Mouse (Mus musculus): ENCODE measurements around the gene Faap20. TPM values are rescaled to one million over a fixed set of nuclear protein-coding genes. Genes with fewer than 3 reads are reported as not detected.
A peak's percentile ranks its signal among the peaks of the same experiment; 100 is the strongest.
"Not testable (repeated sequence)": the region's sequence is repeated elsewhere in the genome, so short reads cannot be mapped to it uniquely, and the experiment has no call there.

Gene Faap20
- polyA plus RNA-seq, 1 experiment from 2014 or later, result 66.8 TPM

DNA sequence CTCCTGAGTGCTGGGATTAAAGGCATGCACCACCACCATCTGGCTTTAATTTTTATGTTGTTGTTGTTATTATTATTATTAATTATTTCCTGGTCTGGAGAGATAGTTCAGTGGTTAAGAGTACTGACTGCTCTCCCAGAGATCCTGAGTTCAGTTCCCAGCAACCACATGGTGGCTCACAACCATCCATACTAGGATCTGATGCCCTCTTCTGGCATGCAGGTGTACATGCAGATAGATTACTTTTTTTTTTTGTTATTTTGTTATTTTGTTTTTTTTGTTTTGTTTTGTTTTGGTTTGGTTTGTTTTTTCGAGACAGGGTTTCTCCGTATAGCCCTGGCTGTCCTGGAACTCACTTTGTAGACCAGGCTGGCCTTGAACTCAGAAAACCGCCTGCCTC, 1.5 kb upstream of the Faap20 start:
- 88% methylated on average over 3 of the region's 3 CpGs for WGBS (ENCODE audit: insufficient replicate concordance)
- not testable (repeated sequence) for H3K9me3 ChIP-seq (replicated peaks; ENCODE audit: control insufficient read depth, low read length); H3K4me3 ChIP-seq (ENCODE audit: low read depth, low read length); ATAC-seq (replicated peaks; ENCODE audit: insufficient number of reproducible peaks, low FRiP score, low TSS enrichment); H3K4me2 ChIP-seq; H3K27ac ChIP-seq (ENCODE audit: low read depth, low read length); H3K27me3 ChIP-seq (ENCODE audit: control insufficient read depth, insufficient read depth, low read length); H3K9ac ChIP-seq (ENCODE audit: low read depth, low read length); H3K36me3 ChIP-seq (ENCODE audit: control insufficient read depth, insufficient read depth, low read length)
- peaks cover 14% of the 10 kb centered on the region for H3K4me1 ChIP-seq (ENCODE audit: control insufficient read depth, insufficient read depth, low read length)

DNA sequence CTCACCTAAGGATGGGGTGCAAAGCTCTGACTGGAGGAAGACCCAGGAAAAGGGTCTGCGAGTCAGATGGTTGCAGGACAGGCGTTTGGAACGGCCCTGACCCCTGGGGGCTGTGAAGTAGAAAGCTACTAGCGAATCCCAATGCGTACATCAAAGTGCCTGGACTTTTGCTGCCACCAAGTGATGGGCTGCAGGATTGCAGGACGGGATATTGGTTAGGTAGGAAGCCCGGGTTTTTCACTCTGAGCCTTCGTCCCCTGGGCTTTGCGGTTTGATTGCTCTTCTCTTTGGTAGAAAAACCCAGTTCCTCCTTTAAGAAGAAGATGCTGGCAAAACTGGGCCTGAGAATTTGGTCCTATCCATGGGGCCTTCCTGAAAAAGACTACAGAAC, 350 bp upstream of the Faap20 start:
- peak overlapping the region; percentile 72 for H3K4me3 ChIP-seq (ENCODE audit: low read depth, low read length)
- WGBS (ENCODE audit: insufficient replicate concordance), result 0% methylated on average over 9 of the region's 9 CpGs
- peaks cover 14% of the 10 kb centered on the region for H3K4me1 ChIP-seq (ENCODE audit: control insufficient read depth, insufficient read depth, low read length)
- peak; percentile 66 for ATAC-seq (replicated peaks; ENCODE audit: insufficient number of reproducible peaks, low FRiP score, low TSS enrichment)
- no peaks in the 10 kb centered on the region for H3K9me3 ChIP-seq (replicated peaks; ENCODE audit: control insufficient read depth, low read length)
- H3K27me3 ChIP-seq (ENCODE audit: control insufficient read depth, insufficient read depth, low read length), result no peaks in the 10 kb centered on the region
- H3K36me3 ChIP-seq (ENCODE audit: control insufficient read depth, insufficient read depth, low read length), result no peaks in the 10 kb centered on the region
- peak overlapping the region; percentile 97 for H3K27ac ChIP-seq (ENCODE audit: low read depth, low read length)
- H3K9ac ChIP-seq (ENCODE audit: low read depth, low read length), result peak overlapping the region; percentile 90
- H3K4me2 ChIP-seq, result peak overlapping the region; percentile 97

DNA sequence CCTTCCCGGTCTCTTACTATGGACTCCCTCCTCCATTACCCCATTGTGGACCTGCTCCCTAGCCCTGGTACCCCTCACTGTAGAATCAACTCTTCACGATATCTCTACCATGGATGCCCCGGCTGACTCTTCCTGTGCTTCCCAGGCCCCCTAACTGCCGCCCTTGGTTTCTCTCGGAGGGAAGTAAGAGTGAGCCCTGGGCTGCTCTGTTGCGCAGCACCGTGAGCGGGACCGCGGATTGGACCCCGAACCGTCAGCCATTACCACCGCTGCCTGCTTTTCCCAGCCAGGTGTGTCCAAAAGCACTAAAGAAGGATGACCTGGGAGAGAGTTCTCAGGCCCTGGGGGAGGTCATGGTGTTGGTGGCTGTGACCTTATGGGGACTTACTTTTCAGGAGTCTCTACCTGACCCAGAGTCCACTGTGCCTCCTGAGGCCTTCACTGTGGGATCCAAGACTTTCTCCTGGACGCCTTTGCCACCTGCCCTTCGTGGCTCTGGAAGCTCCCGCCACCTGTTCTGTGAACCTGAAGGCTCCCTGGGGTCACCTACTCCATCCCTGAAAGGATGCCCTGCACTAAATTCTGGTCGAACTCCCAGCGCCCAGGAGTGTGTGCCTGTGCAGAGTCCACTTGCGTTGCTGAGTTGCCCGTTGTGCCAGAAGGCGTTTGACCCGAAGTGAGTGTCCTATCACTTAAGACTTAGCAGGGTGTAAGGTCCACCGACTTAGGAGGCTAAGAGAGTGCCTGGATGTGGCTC, 937 bp downstream of the Faap20 start:
- Histone ChIP-seq H3K36me3 (ENCODE audit: control insufficient read depth, insufficient read depth, low read length) (no peaks in the 10 kb centered on the region), H3K4me2 (peak overlapping the region; percentile 97), H3K4me1 (ENCODE audit: control insufficient read depth, insufficient read depth, low read length) (peaks cover 14% of the 10 kb centered on the region), H3K4me3 (ENCODE audit: low read depth, low read length) (peak overlapping the region; percentile 72), H3K9me3 (replicated peaks; ENCODE audit: control insufficient read depth, low read length) (no peaks in the 10 kb centered on the region), H3K27ac (ENCODE audit: low read depth, low read length) (peak overlapping the region; percentile 97), H3K9ac (ENCODE audit: low read depth, low read length) (peak overlapping the region; percentile 90), H3K27me3 (ENCODE audit: control insufficient read depth, insufficient read depth, low read length) (no peaks in the 10 kb centered on the region)
- WGBS (ENCODE audit: insufficient replicate concordance), result 13% methylated on average over 23 of the region's 23 CpGs
- ATAC-seq (replicated peaks; ENCODE audit: insufficient number of reproducible peaks, low FRiP score, low TSS enrichment), result no peak

DNA sequence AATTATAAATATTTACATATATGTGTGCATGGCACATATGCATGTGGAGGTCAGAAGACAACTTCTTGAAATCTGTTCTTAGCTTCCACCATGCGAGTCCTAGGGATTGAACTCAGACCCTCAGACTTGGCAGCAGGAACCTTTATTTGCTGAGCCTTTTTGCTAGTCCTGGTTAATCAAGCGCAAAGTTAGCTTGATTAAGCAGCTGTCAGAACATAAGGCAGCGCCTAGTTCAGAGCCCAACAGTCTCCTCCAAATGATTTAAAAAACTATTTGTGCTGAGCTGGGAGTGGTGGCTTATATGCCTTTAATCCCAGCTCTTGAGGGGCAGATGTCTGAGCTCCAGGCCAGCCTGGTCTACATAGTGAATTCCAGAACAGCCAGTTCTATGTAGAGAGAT, 1.5 kb downstream of the Faap20 start:
- peak overlapping the region; percentile 72 for H3K4me3 ChIP-seq (ENCODE audit: low read depth, low read length)
- H3K36me3 ChIP-seq (ENCODE audit: control insufficient read depth, insufficient read depth, low read length), result 0 out of 2 replicates have a peak, but pooled peaks cover 2% of the 10 kb centered on the region
- no peak overlapping the region for H3K27ac ChIP-seq (ENCODE audit: low read depth, low read length)
- no peak overlapping the region for H3K9ac ChIP-seq (ENCODE audit: low read depth, low read length)
- H3K4me2 ChIP-seq, result peak overlapping the region; percentile 97
- H3K4me1 ChIP-seq (ENCODE audit: control insufficient read depth, insufficient read depth, low read length), result peaks cover 11% of the 10 kb centered on the region
- H3K9me3 ChIP-seq (replicated peaks; ENCODE audit: control insufficient read depth, low read length), result no peaks in the 10 kb centered on the region
- 80% methylated on average over 3 of the region's 3 CpGs for WGBS (ENCODE audit: insufficient replicate concordance)
- H3K27me3 ChIP-seq (ENCODE audit: control insufficient read depth, insufficient read depth, low read length), result no peaks in the 10 kb centered on the region
- ATAC-seq (replicated peaks; ENCODE audit: insufficient number of reproducible peaks, low FRiP score, low TSS enrichment), result no peak

GRCm38 (mm10) chr4:155252253-155252652, 2.7 kb downstream of the Faap20 start:
- no peak overlapping the region for H3K27ac ChIP-seq (ENCODE audit: low read depth, low read length)
- no peak overlapping the region for H3K4me2 ChIP-seq
- peaks cover 11% of the 10 kb centered on the region for H3K4me1 ChIP-seq (ENCODE audit: control insufficient read depth, insufficient read depth, low read length)
- no peaks in the 10 kb centered on the region for H3K27me3 ChIP-seq (ENCODE audit: control insufficient read depth, insufficient read depth, low read length)
- H3K9me3 ChIP-seq (replicated peaks; ENCODE audit: control insufficient read depth, low read length), result no peaks in the 10 kb centered on the region
- WGBS (ENCODE audit: insufficient replicate concordance), result 84% methylated on average over 6 of the region's 6 CpGs
- 0 out of 2 replicates have a peak, but pooled peaks cover 4% of the 10 kb centered on the region for H3K36me3 ChIP-seq (ENCODE audit: control insufficient read depth, insufficient read depth, low read length)
- ATAC-seq (replicated peaks; ENCODE audit: insufficient number of reproducible peaks, low FRiP score, low TSS enrichment), result no peak
- no peak overlapping the region for H3K9ac ChIP-seq (ENCODE audit: low read depth, low read length)
- H3K4me3 ChIP-seq (ENCODE audit: low read depth, low read length), result no peak overlapping the region

GRCm38 (mm10) chr4:155264521-155265321, 15.1 kb downstream of the Faap20 start:
- Histone ChIP-seq H3K9ac (ENCODE audit: low read depth, low read length) (no peak overlapping the region), H3K36me3 (ENCODE audit: control insufficient read depth, insufficient read depth, low read length) (no peaks in the 10 kb centered on the region)
- 88% methylated on average over 3 of the region's 3 CpGs for WGBS (ENCODE audit: insufficient replicate concordance)

DNA sequence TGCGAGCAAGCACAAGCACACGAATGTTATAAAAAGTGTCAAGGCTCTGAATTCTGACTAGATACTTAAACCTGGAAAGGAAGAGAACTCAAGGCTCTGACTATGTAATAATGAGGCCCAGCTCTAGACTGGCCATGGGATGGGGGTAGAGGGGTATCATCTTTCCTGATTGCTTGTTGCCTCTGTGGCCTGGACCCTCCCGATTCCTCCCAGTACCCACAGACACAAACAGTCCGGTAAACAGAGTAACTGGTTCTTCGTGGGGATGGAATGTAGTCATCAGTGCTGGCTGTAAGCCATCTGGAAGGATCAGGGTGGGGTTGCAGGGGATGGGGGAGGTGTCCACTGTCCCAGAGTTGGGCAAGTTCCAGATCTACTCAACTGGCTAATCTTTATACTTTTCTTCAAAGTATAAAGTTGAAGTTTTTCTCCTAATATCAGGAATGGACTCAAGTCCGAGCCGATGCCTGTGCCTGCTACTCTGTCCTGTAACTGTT, 17.5 kb downstream of the Faap20 start:
- 67% methylated on average over 7 of the region's 7 CpGs for WGBS (ENCODE audit: insufficient replicate concordance)
- no peak for ATAC-seq (replicated peaks; ENCODE audit: insufficient number of reproducible peaks, low FRiP score, low TSS enrichment)
- Histone ChIP-seq H3K27ac (ENCODE audit: low read depth, low read length) (no peak overlapping the region), H3K36me3 (ENCODE audit: control insufficient read depth, insufficient read depth, low read length) (no peaks in the 10 kb centered on the region), H3K4me3 (ENCODE audit: low read depth, low read length) (no peak overlapping the region), H3K4me2 (no peak overlapping the region), H3K27me3 (ENCODE audit: control insufficient read depth, insufficient read depth, low read length) (no peaks in the 10 kb centered on the region; the same call in 1 of the 2 replicates), H3K9ac (ENCODE audit: low read depth, low read length) (no peak overlapping the region), H3K9me3 (replicated peaks; ENCODE audit: control insufficient read depth, low read length) (no peaks in the 10 kb centered on the region), H3K4me1 (ENCODE audit: control insufficient read depth, insufficient read depth, low read length) (no peaks in the 10 kb centered on the region)

More at GRCm38 (mm10) chr4:155264521-155265321, 15.1 kb downstream of the Faap20 start:
- Histone ChIP-seq H3K9me3 (replicated peaks; ENCODE audit: control insufficient read depth, low read length) (no peaks in the 10 kb centered on the region), H3K4me3 (ENCODE audit: low read depth, low read length) (no peak overlapping the region), H3K4me2 (no peak overlapping the region), H3K27ac (ENCODE audit: low read depth, low read length) (no peak overlapping the region), H3K27me3 (ENCODE audit: control insufficient read depth, insufficient read depth, low read length) (no peaks in the 10 kb centered on the region), H3K4me1 (ENCODE audit: control insufficient read depth, insufficient read depth, low read length) (no peaks in the 10 kb centered on the region)
- ATAC-seq (replicated peaks; ENCODE audit: insufficient number of reproducible peaks, low FRiP score, low TSS enrichment), result no peak

GRCm38 (mm10) chr4:155267639-155268175, 18.1 kb downstream of the Faap20 start:
- Histone ChIP-seq H3K27ac (ENCODE audit: low read depth, low read length) (no peak overlapping the region), H3K36me3 (ENCODE audit: control insufficient read depth, insufficient read depth, low read length) (no peaks in the 10 kb centered on the region), H3K9me3 (replicated peaks; ENCODE audit: control insufficient read depth, low read length) (no peaks in the 10 kb centered on the region), H3K9ac (ENCODE audit: low read depth, low read length) (no peak overlapping the region), H3K4me1 (ENCODE audit: control insufficient read depth, insufficient read depth, low read length) (no peaks in the 10 kb centered on the region), H3K4me2 (no peak overlapping the region), H3K4me3 (ENCODE audit: low read depth, low read length) (no peak overlapping the region), H3K27me3 (ENCODE audit: control insufficient read depth, insufficient read depth, low read length) (no peaks in the 10 kb centered on the region; the same call in 1 of the 2 replicates)
- WGBS (ENCODE audit: insufficient replicate concordance), result 48% methylated on average over 12 of the region's 12 CpGs
- no peak for ATAC-seq (replicated peaks; ENCODE audit: insufficient number of reproducible peaks, low FRiP score, low TSS enrichment)
